Mouse (Mus musculus) left cerebral cortex, postnatal 25 days (tissue): Measurements from ENCODE around the gene Itga2b. TPM values are rescaled to one million over a fixed set of nuclear protein-coding genes. Genes with fewer than 3 reads are reported as not detected.
A peak's percentile ranks its signal among the peaks of the same experiment; 100 is the strongest.
"Not testable (repeated sequence)": the region's sequence is repeated elsewhere in the genome, so short reads cannot be mapped to it uniquely, and the experiment has no call there.

Experiments
- DNase-seq, 2 experiments: peaks; one replicate each; pipeline ENCODE4 v3.0.0; 2022; ENCODE audit warnings: low spot score in 2 of 2, mixed read lengths in 1 of 2
- intact Hi-C: fragments of 180-260 bp; cut with DNase I; formaldehyde crosslinking; loops from one replicate; pipeline ENCODE4 v1.15.1; 2025
- total RNA-seq, 2 experiments: library from RNA; stranded (reverse); gene quantifications; 2 replicates each; pipeline ENCODE4 v1.2.3; 2021

Gene Itga2b
- total RNA-seq, 2 experiments from 2014 or later, result 2.2 to 3.5 TPM

DNA sequence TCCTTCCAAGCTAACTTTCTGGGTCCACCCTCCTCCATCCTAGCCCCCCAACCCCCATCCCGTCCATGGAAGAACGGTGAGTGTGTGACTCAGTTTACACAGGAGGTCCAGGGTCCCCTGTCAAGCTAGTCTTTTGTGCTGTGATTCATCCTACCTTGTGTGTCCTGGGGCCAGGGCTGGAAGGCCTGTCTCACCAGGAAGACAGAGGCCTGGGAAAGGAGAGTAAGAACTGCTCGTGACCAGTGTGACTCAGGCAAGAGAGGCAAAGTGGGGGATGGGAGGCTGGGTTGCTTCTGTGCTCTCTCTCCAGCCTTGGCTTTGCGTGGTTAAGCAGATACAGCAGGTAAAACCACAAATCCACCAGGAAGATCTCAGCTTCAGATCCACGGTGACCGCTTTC lies 45.3 kb downstream of the Itga2b start:
- DNase-seq, result no peak

DNA sequence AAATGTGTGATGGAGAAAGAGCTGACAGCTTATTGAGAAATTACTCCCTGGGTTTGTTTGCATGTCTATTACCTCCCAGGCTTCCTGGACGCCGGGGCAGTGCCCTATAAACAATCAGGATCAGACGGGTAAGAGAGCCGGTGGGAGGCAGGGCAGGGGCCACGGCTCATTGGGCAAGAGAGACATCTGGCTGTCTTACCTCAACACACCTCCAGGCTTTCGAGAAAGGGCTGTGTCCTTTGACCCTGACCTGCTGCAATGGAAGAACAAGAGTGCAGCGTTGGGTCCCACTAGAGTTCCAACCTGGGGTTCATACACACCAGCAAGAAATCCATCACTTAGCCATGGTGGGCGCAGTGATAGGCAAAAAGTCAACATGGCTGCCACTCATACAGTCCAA lies 48.4 kb downstream of the Itga2b start:
- DNase-seq, result no peak
- intact Hi-C loops, result no loop called here

More for the DNA sequence above, 45.3 kb downstream of the Itga2b start:
- intact Hi-C loops, result no loop called here

DNA sequence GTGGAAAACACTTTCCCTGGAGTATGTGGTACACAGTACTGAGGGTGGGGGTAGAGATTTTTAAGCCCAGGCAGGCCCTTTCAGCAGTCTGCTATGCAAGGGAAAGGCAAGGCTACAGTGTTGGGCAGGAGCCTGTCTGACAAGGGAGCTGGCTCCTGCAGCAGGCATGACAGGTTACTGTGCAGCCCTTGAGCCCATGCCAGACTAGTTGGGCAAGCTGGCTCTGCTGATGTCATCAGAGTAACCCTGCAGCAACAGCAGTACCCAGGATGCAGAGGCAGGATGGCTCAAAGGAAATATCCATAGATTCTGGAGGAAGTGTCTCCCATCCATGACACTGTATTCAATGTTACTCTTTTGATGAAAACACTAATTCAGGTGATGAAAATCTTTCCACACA lies 51.0 kb downstream of the Itga2b start:
- no peak for DNase-seq
- intact Hi-C loops, result no loop called here

DNA sequence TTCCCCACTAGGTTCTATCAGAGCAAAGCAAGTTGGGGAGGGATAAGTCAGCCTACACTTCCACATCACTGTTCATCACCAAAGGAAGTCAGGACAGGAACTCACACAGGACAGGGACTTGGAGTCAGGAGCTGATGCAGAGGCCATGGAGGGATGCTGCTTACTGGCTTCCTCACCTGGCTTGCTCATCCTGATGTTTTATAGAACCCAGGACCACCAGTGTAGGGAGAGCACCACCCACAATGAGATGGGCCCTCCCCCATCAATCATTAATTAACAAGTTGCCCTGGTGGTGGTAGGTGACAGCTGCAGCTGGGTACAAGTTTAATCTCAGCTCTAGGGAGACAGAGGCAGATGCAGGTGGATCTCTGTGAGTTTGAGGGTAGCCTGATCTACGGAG lies 52.8 kb downstream of the Itga2b start:
- intact Hi-C loops, result no loop called here
- DNase-seq, result no peak

DNA sequence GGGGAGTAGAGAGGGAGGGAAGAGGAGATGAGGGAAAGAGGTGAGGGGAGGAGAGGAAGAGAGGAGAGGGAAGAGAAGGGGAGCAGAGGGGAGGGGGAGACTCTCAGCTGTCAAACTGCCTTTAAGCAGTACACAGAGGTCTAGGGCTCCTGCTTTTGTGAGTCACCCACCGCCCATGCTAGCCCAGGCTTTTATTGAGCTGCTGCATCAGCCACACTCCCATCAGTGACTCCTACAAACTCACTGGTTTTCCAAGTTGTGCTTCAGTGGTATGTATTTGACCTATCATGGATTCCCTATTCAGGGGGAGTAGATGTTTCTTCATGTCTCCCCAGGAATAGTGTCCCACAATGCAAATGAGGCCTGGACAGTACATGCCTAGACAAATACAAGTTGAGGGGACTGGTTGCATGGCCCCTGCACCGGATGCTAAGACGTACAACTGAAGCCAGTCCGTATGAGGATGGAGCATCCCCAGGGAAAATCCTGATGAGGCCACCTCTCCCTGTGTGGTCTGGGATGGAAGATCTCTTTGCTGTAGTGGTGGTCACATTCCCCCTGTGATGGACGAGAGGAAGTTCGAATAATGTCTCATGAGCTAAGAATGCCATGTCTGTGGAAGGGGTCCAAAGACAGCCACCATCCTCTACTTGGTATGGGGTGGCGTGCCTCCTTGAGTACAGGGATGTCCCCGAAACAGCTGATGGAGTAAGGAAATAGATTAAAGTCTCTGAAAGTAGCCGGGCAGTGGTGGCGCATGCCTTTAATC lies 54.7 kb downstream of the Itga2b start:
- no peak for DNase-seq
- intact Hi-C loops, result no loop called here

DNA sequence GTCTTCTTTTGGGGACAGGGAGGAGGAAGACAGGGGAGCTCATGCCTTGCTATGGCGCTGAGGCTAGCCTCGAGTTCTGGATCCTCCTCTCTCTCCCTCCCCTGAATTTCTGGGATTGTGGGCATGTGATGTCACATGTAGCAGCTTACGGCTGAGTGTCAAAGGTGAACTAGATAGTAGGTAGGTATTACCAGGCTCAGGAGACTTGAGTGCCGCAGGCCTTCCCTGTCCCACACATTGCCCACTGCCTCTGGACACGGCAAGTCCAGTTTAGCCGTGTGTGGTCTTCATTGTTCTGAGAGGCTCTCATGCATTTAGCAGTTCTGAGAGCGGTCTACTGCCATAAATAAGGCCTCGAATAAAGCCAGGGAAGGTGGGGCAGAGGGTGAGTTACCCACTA lies 56.9 kb downstream of the Itga2b start:
- DNase-seq, result no peak
- intact Hi-C loops, result no loop called here

DNA sequence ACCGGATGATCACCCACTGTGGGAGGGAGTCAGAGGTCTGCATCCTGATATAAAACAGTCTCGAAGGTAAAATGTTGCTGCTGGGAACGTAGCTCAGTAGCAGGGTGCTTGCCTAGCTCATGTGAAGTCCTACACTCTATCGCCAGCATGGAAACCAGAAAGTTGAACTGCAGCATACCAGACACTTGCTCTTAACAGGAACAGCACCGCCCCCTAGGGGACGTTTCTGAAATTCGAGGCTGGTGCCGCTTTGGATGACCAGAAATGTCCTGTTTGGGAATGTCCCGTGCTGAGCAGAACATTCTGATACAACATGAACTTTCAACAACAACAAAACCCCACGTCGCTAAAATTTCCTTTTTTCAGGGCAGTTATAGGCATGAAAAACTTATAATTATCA lies 58.2 kb downstream of the Itga2b start:
- intact Hi-C loops, result loop anchor here (2.0 kb wide), 1 partner anchor 19 kb away; the partner anchor contains the start of gene Grn
- peak; percentile 88 to 89 for DNase-seq

DNA sequence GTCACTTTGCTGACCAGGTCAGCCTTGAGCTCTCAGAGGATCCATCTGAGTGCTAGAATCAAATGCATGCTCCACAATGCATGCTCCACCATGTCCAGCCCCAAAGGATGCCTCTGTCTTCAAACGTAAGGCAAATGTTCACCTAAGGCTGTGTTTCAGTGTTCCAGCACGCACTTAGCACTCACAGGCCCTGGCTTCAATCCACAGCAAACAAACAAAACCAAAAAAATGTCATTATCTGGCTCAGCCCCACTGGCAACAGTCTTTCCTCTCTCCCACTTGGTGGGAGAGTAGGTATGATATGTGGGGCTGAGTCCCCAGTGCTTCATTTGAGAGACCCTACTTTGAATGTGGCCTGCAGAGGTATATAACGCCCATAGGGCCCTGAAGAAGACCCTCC lies 58.9 kb downstream of the Itga2b start:
- no peak for DNase-seq
- intact Hi-C loops, result loop anchor here (2.0 kb wide), 1 partner anchor 20 kb away; the partner anchor contains the start of gene Grn

DNA sequence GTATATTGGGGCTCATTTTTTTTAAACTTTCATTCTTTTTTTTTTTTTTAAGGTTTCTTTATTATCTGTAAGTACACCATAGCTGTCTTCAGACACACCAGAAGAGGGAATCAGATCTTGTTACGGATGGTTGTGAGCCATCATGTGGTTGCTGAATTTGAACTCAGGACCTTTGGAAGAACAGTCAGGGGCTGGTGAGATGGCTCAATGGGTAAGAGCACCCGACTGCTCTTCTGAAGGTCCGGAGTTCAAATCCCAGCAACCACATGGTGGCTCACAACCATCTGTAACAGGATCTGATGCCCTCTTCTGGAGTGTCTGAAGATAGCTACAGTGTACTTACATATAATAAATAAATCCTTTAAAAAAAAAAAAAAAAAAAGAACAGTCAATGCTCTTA lies 59.6 kb downstream of the Itga2b start:
- intact Hi-C loops, result loop anchor here (2.0 kb wide), 1 partner anchor 20 kb away; the partner anchor contains the start of gene Grn
- not testable (repeated sequence) for DNase-seq

DNA sequence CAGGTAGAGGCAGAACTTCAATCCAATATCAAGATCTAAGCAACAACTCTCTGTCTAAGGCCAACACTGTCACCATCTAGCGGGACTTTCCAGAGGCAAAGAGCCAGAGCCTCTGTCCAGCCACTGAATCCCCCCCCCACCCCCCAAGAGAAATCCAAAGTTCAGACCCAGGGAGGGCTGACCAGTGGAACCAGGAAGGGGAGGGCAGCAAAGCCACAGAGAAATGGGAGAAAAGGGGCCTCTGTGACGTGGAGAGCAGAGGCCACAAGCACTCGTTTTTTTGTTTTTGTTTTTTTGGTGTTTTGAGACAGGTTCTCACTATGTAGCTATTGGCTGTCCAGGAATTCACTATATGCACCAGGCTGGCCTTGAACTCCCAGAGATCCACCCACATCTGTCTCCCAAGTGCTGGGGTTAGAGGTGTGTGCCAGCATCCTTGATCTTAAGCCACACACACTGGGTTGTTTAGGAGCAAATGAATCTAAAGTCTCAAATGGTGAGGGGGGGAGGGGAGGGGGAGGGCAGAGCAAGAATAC lies 60.1 kb downstream of the Itga2b start:
- intact Hi-C loops, result loop anchor here (2.0 kb wide), 1 partner anchor 21 kb away; the partner anchor contains the start of gene Grn
- no peak for DNase-seq

DNA sequence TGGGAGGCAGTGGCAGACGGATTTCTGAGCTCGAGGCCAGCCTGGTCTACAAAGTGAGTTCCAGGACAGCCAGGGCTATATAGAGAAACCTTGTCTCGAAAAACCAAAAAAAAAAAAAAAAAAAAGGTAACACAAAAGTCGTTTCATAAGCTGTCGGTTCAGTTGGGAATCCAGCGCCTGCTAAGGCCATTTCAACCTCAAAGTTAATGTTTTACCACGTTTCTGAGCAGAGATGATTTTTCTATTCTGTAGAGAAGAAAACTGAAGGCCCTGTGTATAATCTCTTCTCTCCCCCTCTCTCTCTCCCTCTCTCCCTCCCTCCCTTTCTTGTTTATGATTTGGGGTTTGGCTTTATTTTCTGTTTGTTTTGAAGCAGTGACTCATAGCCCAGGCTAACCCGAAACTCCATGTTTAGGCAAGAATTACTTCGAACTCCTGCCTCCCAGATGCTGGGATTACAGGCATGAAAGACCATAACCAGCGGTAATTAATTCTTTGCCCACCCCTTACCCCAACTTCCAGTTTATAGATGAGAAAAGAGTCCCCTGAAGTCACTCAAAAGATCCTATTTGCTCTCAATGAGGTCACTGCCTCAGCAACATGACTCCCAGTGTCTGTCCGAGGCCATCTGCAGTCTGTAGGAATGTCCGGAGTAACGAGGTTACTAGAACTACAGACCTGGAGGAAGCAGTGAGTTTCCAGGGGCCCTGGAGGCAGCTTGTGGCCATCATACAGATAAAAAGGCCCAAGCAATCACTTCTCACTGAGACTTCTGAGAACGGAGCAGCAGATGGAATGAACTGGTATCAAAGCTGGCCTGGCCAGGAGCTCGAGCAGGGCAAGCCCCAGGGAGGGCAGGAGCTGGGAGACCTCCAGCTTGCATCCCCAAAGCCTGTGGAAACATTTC lies 60.8 kb downstream of the Itga2b start:
- no peak for DNase-seq
- intact Hi-C loops, result loop anchor here (1.0 kb wide), 1 partner anchor 90 kb away; the partner anchor contains the start of gene Ubtf

DNA sequence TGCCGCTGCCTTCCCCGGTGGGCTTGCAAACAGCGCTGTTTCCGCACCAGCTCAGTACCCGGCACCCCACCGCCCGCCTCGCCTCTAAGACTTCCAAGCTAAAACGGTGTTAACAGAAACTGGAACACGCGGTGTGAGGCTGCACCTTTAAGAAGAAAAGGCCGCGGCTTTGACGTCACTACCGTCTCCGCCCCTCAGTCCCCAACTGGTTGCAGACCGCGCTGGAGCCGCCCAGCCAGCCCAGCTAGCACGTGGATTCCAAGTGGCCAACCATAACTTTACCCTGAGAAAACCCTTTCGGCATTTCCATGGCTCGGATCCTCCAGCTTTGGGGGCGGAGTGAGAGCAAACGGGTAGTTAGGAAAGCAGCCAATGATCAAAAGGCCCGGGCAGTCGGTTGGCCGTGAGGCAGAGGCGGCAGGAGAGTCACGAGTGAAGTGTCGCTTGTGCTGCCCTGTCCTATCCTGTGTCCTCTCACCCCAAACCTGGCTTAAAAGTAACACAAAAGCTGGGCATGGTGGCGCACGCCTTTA lies 61.5 kb downstream of the Itga2b start:
- peak; percentile 97 to 99 for DNase-seq
- intact Hi-C loops, result loop anchor here (1.0 kb wide), 1 partner anchor 89 kb away; the partner anchor contains the start of gene Ubtf

DNA sequence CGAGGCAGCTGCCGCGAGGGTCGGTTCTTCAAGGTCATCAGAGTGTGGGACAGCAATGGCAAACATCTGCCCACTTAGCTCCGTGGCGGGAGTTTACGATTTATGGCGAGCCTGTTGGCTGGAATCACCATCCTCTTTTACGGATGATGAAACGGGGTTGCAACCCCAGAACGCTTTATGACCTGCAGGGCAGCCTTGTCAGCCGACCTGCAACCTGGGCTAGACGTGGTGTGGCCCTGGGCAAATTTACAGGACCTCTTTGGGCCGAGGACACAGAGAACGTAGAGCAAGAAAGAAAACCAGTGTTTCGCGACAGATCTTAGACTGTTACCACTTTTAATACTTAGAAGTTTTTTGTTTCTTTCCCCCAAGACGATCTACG lies 62.1 kb downstream of the Itga2b start, which contains the start of gene Slc25a39:
Gene Slc25a39, minus strand, starts transcription at position 113 of the 382 bp plus-strand sequence.
- intact Hi-C loops, result loop anchor here (1.0 to 2.0 kb wide), 5 partner anchors 11 to 112 kb away; partner anchors contain the start of genes Atxn7l3 and Ubtf
- DNase-seq, result no peak

DNA sequence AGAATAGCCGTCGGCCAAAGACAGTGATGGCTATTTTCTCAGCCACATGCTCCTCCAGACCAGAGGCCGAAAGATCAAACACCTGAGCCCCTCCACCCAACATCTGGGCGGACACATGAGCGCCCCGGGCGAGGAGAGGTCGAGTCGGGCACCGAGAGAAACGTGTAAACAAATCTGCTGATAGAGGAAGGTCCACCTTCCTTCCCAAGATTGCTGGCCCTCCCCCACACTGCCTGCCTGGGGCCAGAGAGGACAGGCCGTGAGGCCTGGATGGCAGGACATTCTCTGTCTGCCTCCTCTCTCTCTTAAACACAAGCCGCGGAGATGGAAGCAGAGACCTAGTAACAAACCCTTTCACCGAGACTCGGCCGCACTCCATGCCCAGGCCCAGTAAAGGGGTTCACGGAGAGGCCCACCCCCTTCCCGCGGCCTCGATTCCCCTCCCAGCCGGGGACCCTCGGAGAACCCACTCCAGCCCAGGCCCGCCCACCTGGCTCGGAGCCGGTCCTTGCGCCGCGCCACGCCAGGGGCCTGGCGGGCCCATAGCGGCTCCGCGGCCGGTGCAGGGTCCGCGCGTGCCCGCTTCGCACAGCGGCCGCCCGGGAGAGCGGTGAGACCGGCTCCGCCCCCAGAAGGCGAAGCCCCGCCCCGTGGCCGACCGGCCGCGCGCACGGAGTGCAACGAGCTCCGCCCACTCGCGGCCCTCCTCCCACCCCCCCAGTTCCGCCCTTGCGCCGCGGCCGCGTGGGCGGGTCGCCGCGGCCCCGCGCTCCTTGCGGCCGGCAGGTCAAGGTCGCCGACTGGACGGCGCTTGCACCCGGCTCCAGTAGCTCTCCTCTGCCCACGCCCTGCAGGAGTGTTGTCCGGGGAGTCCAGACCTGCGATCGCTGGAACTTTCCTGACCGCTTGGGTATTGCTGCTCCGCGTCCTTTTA lies 62.8 kb downstream of the Itga2b start:
- peak; percentile 86 to 90 for DNase-seq
- intact Hi-C loops, result loop anchor here (1.0 to 2.0 kb wide), 4 partner anchors 10 to 111 kb away; partner anchors contain the start of gene Atxn7l3

DNA sequence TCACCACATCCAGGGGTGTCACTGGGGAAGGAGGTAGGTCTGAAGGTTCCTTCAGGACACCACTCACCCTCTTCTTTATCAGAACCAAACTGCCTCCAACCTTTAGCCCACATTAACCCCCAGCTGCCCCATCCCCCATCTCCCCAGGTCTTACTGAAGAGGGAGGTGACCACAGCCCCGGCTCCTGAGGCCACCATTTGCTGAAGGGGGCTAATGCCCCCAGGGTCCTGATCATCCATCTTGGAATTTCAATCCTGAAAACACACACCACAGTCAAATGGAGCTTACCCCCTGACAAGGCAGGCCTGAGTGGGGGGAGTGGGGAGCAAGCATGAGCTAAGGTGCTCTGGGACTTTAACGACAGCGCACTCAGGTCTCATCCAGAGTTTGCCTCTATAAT lies 63.5 kb downstream of the Itga2b start:
- no peak for DNase-seq
- intact Hi-C loops, result loop anchor here (2.0 kb wide), 1 partner anchor 98 kb away; no protein-coding TSS in a partner anchor

DNA sequence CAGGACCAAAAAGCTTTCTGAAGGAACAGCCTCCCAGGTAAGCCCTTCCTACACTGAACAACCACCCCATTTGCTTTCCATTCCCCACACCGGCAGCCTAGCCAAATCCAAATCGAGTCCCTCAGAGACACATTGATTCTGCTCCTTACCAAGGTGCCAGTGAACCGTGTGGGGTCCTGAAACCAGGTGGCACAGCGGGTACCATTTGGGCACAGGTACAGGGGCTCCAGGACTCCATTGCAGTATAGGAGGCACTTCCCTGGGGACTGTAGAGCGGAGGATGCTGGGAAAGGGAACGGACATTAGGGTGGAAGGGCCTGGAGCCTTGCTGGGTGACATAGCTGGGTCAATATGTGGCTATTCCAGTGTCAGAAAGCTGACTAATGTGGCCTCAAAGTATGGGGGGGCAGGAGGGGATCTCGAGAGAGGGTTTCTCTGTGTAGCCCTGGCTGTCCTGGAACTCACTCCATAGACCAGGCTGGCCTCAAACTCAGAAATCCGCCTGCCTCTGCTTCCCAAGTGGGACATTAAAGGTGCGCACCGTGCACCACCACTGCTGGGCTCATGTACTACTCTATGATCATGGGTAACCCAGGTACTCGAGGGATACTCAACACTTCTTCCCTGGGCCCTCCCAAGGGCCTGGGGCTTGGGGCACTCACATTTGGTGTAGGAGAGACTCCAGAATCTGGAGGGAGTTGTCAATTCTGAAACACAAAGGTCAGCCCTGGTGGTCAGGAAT lies 64.2 kb downstream of the Itga2b start:
- DNase-seq, result no peak
- intact Hi-C loops, result loop anchor here (2.0 kb wide), 1 partner anchor 97 kb away; no protein-coding TSS in a partner anchor

DNA sequence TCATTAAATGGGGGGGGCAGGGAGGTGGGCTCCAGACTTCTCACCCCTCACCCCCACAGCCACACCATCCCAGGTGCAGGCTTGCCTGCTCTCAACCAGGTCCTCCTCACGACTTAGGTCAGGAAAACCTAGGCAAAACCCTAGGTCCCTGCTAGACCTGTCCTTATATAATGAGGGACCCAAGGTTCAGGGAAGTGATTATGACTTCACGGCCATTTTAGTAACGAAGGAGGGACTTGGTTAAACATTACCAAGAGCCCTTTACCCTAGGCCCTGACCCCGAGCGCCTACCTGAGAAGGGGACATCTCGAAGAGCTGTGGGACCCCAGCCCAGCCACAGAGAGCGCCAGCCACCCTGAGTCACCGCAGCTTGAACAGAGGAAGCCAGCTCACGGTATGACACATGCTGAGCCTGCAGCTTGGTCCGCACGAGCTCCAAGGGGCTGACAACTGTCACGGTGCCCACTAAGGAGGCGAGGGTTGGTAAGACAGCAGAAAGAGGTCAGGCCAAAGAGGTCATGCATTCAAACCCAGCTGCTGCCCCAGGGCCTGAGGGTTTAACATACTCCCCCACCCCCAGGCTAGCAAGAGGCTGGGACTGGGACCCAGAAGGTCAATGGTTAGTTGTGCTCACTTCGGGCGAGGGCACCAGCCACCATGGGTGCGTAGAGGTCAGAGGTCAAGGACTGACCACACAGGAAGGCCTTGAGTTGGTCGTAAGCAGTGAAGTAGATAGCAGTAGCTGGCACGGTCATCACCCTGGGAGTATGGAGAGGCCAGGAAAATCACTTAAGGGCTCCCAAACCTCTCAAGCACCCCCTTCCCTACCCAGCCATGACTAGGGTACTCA lies 65.5 kb downstream of the Itga2b start:
- DNase-seq, result no peak
- intact Hi-C loops, result no loop called here
